Mouse (Mus musculus): Measurements from ENCODE around the gene Adam17. TPM values are rescaled to one million over a fixed set of nuclear protein-coding genes. Genes with fewer than 3 reads are reported as not detected.

Gene Adam17
- polyA plus RNA-seq, 1 experiment from 2014 or later: 40.4 TPM

DNA sequence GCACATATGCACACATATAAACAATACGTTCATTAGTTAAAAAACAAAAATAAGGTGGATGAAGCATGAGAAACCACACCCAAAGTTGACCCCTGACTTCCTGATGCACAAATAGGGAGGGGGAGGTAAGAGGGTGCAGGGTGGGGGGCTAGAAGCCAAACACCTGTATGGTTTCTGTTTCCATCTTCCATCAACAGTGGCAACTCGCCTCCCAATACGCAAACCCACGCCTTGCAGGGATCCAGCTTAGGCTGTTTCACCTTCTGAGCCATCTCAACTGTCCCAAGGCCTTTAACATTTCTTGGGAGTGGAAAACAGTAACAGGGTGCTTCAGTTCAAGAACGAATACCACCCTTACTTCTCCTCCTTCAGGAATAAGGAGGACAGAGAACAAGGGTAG lies 36.3 kb downstream of the Adam17 start:
- peaks cover 31% of the 10 kb centered on the region for H3K36me3 ChIP-seq (ENCODE audit: control insufficient read depth, insufficient read depth, low read length)
- H3K27me3 ChIP-seq (ENCODE audit: control insufficient read depth, insufficient read depth, low read length): no peaks in the 10 kb centered on the region
- H3K9ac ChIP-seq (replicated peaks; ENCODE audit: low read depth, low read length): no peak overlapping the region
- ATAC-seq (ENCODE audit: insufficient number of reproducible peaks, insufficient read depth, low FRiP score, low read depth): no peak
- no peak overlapping the region for H3K4me2 ChIP-seq (replicated peaks; ENCODE audit: low read depth, low read length)
- no peak overlapping the region for H3K27ac ChIP-seq (ENCODE audit: low read length)
- no peak overlapping the region for H3K4me3 ChIP-seq (ENCODE audit: low read depth, low read length)
- 92% methylated on average over 5 of the region's 5 CpGs for WGBS
- H3K9me3 ChIP-seq (ENCODE audit: control insufficient read depth, low read depth, low read length): no peaks in the 10 kb centered on the region
- H3K4me1 ChIP-seq (ENCODE audit: control insufficient read depth, insufficient read depth, low read length): no peaks in the 10 kb centered on the region

DNA sequence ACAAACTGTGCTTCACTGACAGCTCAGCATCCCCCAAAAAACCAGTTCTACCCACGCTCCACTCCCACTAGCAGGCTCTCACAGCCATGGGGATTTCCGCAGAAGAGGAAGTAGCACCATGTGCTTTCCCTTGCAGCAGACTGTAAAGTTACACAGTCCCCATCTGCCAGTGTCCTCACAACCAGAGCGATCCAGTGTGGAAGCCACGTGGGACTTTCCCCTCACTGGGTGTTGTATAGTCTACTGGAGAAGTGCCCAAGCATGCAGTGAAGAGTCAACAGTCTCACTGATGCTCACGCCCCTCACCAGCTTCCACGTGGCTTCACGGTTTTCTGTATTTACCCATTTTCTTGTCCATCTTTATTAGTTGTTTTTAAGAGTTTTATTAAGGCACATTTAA lies 37.6 kb downstream of the Adam17 start:
- WGBS: 89% methylated on average over 7 of the region's 7 CpGs
- Histone ChIP-seq H3K4me2 (replicated peaks; ENCODE audit: low read depth, low read length) (no peak overlapping the region), H3K36me3 (ENCODE audit: control insufficient read depth, insufficient read depth, low read length) (peaks cover 36% of the 10 kb centered on the region), H3K9ac (replicated peaks; ENCODE audit: low read depth, low read length) (no peak overlapping the region), H3K9me3 (ENCODE audit: control insufficient read depth, low read depth, low read length) (no peaks in the 10 kb centered on the region), H3K4me1 (ENCODE audit: control insufficient read depth, insufficient read depth, low read length) (no peaks in the 10 kb centered on the region), H3K27me3 (ENCODE audit: control insufficient read depth, insufficient read depth, low read length) (no peaks in the 10 kb centered on the region), H3K27ac (ENCODE audit: low read length) (no peak overlapping the region), H3K4me3 (ENCODE audit: low read depth, low read length) (no peak overlapping the region)
- ATAC-seq (ENCODE audit: insufficient number of reproducible peaks, insufficient read depth, low FRiP score, low read depth): no peak

DNA sequence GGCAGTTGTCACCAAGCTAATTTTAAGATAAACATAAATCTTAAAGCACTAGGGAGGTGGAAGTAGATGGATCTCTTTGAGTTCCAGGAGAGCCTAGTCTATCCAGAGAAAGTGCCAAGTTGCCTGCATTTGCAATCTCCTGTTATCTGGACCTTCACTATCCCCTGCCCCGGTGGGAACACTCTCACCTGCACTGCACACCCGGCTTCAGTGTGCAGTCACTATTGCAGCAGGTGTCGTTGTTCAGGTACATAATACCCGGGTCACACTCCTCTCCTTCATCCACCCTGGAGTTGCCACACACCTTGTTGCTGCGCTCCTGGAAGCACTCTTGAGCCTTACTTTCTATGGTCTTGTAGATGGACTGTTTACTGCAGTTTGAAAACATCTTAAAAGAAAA lies 39.7 kb downstream of the Adam17 start:
- WGBS: 88% methylated on average over 5 of the region's 5 CpGs
- H3K9ac ChIP-seq (replicated peaks; ENCODE audit: low read depth, low read length): no peak overlapping the region
- H3K4me2 ChIP-seq (replicated peaks; ENCODE audit: low read depth, low read length): no peak overlapping the region
- no peak overlapping the region for H3K4me3 ChIP-seq (ENCODE audit: low read depth, low read length)
- no peaks in the 10 kb centered on the region for H3K4me1 ChIP-seq (ENCODE audit: control insufficient read depth, insufficient read depth, low read length)
- H3K36me3 ChIP-seq (ENCODE audit: control insufficient read depth, insufficient read depth, low read length): peaks cover 40% of the 10 kb centered on the region; the same call in 1 of the 2 replicates
- no peaks in the 10 kb centered on the region for H3K27me3 ChIP-seq (ENCODE audit: control insufficient read depth, insufficient read depth, low read length)
- no peaks in the 10 kb centered on the region for H3K9me3 ChIP-seq (ENCODE audit: control insufficient read depth, low read depth, low read length)
- no peak for ATAC-seq (ENCODE audit: insufficient number of reproducible peaks, insufficient read depth, low FRiP score, low read depth)
- no peak overlapping the region for H3K27ac ChIP-seq (ENCODE audit: low read length)

DNA sequence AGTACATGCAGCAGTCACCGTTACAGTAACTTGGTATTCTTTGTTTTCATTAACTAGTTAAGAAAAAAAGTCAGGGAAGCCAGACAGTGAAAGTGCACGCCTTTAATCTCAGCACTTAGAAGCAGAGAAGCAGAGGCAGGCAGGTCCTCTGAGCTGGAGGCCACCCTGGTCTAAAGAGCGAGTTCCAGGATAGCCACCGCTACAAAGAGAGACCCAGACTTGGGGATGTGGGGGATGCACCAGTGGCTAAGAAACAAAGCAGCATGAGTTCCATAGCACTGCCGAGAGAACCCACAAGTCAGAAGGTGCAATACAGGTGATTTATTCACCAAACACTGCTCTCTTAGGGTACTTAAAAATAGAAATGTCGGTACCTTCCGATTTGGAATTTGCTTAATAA lies 40.4 kb downstream of the Adam17 start:
- Histone ChIP-seq H3K36me3 (ENCODE audit: control insufficient read depth, insufficient read depth, low read length) (peaks cover 46% of the 10 kb centered on the region; the same call in 1 of the 2 replicates), H3K9me3 (ENCODE audit: control insufficient read depth, low read depth, low read length) (no peaks in the 10 kb centered on the region)

DNA sequence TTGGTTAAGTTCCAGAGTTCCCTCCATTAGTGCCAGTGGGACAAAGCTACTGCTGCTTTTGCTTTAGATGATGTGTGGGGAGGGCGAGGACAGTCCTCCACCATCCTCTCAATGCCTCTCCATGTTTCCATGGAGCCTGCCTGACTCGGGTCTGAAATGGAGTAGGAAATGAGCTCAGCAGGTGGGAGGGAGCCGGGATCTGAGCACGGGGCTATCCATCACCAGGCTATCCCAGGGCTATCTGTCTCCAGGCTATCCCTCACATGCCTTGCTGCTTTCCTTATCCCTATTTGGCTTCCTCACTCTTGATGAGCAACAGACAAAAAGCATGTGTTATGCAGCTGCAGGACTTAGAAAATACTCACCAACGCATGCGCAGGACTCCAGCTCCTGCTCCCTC lies 41.7 kb downstream of the Adam17 start:
- Histone ChIP-seq H3K27me3 (ENCODE audit: control insufficient read depth, insufficient read depth, low read length) (no peaks in the 10 kb centered on the region), H3K9ac (replicated peaks; ENCODE audit: low read depth, low read length) (no peak overlapping the region), H3K4me3 (ENCODE audit: low read depth, low read length) (no peak overlapping the region), H3K4me1 (ENCODE audit: control insufficient read depth, insufficient read depth, low read length) (no peaks in the 10 kb centered on the region), H3K4me2 (replicated peaks; ENCODE audit: low read depth, low read length) (no peak overlapping the region), H3K36me3 (ENCODE audit: control insufficient read depth, insufficient read depth, low read length) (peaks cover 51% of the 10 kb centered on the region), H3K9me3 (ENCODE audit: control insufficient read depth, low read depth, low read length) (no peaks in the 10 kb centered on the region), H3K27ac (ENCODE audit: low read length) (no peak overlapping the region)
- no peak for ATAC-seq (ENCODE audit: insufficient number of reproducible peaks, insufficient read depth, low FRiP score, low read depth)
- WGBS: 83% methylated on average over 6 of the region's 6 CpGs

More for the DNA sequence above, 40.4 kb downstream of the Adam17 start:
- Histone ChIP-seq H3K4me3 (ENCODE audit: low read depth, low read length) (no peak overlapping the region), H3K27me3 (ENCODE audit: control insufficient read depth, insufficient read depth, low read length) (no peaks in the 10 kb centered on the region), H3K4me2 (replicated peaks; ENCODE audit: low read depth, low read length) (no peak overlapping the region), H3K9ac (replicated peaks; ENCODE audit: low read depth, low read length) (no peak overlapping the region), H3K4me1 (ENCODE audit: control insufficient read depth, insufficient read depth, low read length) (no peaks in the 10 kb centered on the region), H3K27ac (ENCODE audit: low read length) (no peak overlapping the region)
- no peak for ATAC-seq (ENCODE audit: insufficient number of reproducible peaks, insufficient read depth, low FRiP score, low read depth)
- WGBS: 89% methylated on average over 7 of the region's 7 CpGs

DNA sequence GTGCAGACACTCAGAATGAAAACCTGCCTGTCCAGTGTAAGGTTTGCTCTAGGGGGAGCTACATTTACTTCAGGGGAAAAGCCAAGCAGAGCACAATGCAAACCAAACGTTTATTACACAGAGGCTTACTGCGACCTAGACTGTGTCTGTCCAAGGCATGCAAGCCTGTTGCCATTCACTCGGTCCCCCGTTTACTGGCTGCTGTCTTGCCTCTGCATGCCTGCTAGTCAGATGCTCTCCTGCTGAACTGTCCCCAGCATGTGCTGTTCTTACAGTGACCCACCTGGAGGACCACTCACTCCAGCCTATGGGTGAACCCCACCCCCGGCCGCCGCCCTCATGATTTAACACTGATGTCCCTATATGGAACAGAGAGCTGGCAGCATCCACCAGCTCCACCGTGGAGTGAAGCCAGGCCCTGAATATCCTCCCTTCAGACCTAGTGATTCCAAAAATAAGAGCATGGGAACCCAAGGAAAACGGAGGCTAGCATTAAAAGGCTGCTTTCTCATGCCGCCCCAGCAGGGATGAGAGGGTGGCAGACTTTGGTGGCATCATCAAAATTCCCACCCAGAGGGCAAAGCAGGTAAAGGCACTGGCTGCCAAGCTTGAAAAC lies 42.4 kb downstream of the Adam17 start:
- no peak overlapping the region for H3K27ac ChIP-seq (ENCODE audit: low read length)
- no peak overlapping the region for H3K4me2 ChIP-seq (replicated peaks; ENCODE audit: low read depth, low read length)
- H3K4me3 ChIP-seq (ENCODE audit: low read depth, low read length): no peak overlapping the region
- H3K36me3 ChIP-seq (ENCODE audit: control insufficient read depth, insufficient read depth, low read length): peaks cover 51% of the 10 kb centered on the region
- H3K27me3 ChIP-seq (ENCODE audit: control insufficient read depth, insufficient read depth, low read length): no peaks in the 10 kb centered on the region
- ATAC-seq (ENCODE audit: insufficient number of reproducible peaks, insufficient read depth, low FRiP score, low read depth): no peak
- H3K9me3 ChIP-seq (ENCODE audit: control insufficient read depth, low read depth, low read length): no peaks in the 10 kb centered on the region
- H3K9ac ChIP-seq (replicated peaks; ENCODE audit: low read depth, low read length): no peak overlapping the region
- no peaks in the 10 kb centered on the region for H3K4me1 ChIP-seq (ENCODE audit: control insufficient read depth, insufficient read depth, low read length)
- WGBS: 90% methylated on average over 10 of the region's 10 CpGs

DNA sequence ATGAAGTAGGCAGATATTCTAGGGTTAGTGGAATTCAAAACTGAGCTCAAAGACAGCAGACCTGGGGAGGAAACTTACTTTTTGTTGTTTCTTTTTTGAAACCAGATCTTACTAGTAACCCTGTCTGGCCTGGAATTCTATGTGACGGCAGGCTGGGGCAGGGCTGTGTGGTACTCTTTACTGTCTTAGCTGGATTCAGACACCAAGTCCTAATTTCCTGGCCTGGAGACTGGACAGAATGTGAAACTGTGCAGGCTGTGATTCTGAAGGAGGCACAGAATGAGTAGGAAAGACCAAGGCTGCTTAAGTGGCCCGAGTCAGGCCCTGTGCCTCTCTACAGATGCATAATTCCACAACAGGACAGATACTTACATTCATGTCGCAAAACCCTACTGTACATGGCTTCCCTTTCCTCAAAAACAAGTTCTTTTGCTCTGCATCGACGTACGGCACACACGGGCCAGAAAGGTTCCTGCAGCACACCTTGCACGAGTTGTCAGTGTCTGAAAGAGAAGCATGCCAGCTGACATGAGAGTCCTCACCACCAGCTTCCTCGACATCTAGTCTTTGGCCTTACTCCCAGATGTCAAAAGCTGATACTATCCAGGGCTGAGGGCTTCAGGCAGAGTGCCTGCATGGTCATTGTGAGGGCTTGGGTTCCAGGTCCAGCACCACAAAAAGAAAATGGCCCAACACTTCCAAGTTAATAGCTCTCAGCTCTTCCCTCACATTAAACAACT lies 43.6 kb downstream of the Adam17 start:
- Histone ChIP-seq H3K4me2 (replicated peaks; ENCODE audit: low read depth, low read length) (no peak overlapping the region), H3K36me3 (ENCODE audit: control insufficient read depth, insufficient read depth, low read length) (peaks cover 57% of the 10 kb centered on the region), H3K4me1 (ENCODE audit: control insufficient read depth, insufficient read depth, low read length) (no peaks in the 10 kb centered on the region), H3K9ac (replicated peaks; ENCODE audit: low read depth, low read length) (no peak overlapping the region), H3K9me3 (ENCODE audit: control insufficient read depth, low read depth, low read length) (no peaks in the 10 kb centered on the region), H3K27me3 (ENCODE audit: control insufficient read depth, insufficient read depth, low read length) (no peaks in the 10 kb centered on the region), H3K27ac (ENCODE audit: low read length) (no peak overlapping the region), H3K4me3 (ENCODE audit: low read depth, low read length) (no peak overlapping the region)
- WGBS: 81% methylated on average over 9 of the region's 9 CpGs
- no peak for ATAC-seq (ENCODE audit: insufficient number of reproducible peaks, insufficient read depth, low FRiP score, low read depth)

DNA sequence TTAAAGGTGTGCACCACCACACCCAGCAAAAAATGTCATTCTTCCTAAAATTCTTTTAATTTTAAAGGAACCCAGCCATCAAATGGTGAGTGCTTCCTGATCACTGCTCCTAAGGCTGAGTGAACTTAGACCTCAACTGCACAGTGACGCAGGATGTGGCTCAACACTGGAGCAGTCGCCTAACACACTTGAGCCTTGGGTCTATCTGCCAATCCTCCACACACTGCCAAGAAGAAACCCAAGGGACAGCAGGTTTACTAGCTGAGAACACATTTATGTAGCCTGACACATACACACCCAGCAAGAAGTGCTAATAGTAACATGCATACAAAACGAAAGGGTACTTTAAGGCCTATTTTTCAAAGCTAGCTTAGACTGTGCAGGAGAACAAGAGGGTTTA lies 47.1 kb downstream of the Adam17 start:
- Histone ChIP-seq H3K9ac (replicated peaks; ENCODE audit: low read depth, low read length) (no peak overlapping the region), H3K9me3 (ENCODE audit: control insufficient read depth, low read depth, low read length) (no peaks in the 10 kb centered on the region), H3K4me3 (ENCODE audit: low read depth, low read length) (no peak overlapping the region), H3K27ac (ENCODE audit: low read length) (no peak overlapping the region), H3K4me1 (ENCODE audit: control insufficient read depth, insufficient read depth, low read length) (no peaks in the 10 kb centered on the region), H3K27me3 (ENCODE audit: control insufficient read depth, insufficient read depth, low read length) (no peaks in the 10 kb centered on the region), H3K36me3 (ENCODE audit: control insufficient read depth, insufficient read depth, low read length) (peaks cover 59% of the 10 kb centered on the region), H3K4me2 (replicated peaks; ENCODE audit: low read depth, low read length) (no peak overlapping the region)
- 95% methylated on average over 3 of the region's 3 CpGs for WGBS
- ATAC-seq (ENCODE audit: insufficient number of reproducible peaks, insufficient read depth, low FRiP score, low read depth): no peak

All from stomach, embryonic 14.5 days (tissue).